Mouse (Mus musculus) liver, postnatal 0 days (tissue): ENCODE results near the gene Zbtb9. TPM values are rescaled to one million over a fixed set of nuclear protein-coding genes. Genes with fewer than 3 reads are reported as not detected.
A peak's percentile ranks its signal among the peaks of the same experiment; 100 is the strongest.

Experiments
- ATAC-seq: fragments of 200-750 bp; cut with Nextera tagmentation; 2 replicates; pipeline ENCODE4 v1.8.0; 2017; ENCODE audit warnings: mild to moderate bottlenecking, moderate library complexity
- DNase-seq: peaks from one replicate; pipeline ENCODE4 v3.0.0-alpha.2; 2016
- H3K27ac ChIP-seq: fragments of 300-500 bp; sonication (generic); 2 replicates; pipeline ENCODE4 v1.5.1; 2014; ENCODE audit warnings: antibody characterized with exemption, moderate library complexity, mild to moderate bottlenecking, low read depth
- H3K27me3 ChIP-seq: fragments of 300-500 bp; sonication (generic); 2 replicates; pipeline ENCODE4 v1.6.1; 2014; ENCODE audit warnings: low read length, control low read depth, mixed read lengths; ENCODE audit not compliant: insufficient read depth
- H3K36me3 ChIP-seq: fragments of 300-500 bp; sonication (generic); replicated peaks from 2 replicates; pipeline ENCODE4 v1.6.1; 2014; ENCODE audit warnings: mild to moderate bottlenecking, control low read depth, low read length, moderate library complexity, mixed read lengths; ENCODE audit not compliant: insufficient read depth
- H3K4me1 ChIP-seq: fragments of 300-500 bp; sonication (generic); 2 replicates; pipeline ENCODE4 v1.6.1; 2014; ENCODE audit warnings: antibody characterized with exemption, mild to moderate bottlenecking, control low read depth; ENCODE audit not compliant: insufficient read depth
- H3K4me2 ChIP-seq: fragments of 300-500 bp; sonication (generic); 2 replicates; pipeline ENCODE4 v1.6.1; 2014; ENCODE audit warnings: low read depth, mild to moderate bottlenecking, low read length, moderate library complexity, mixed read lengths
- H3K4me3 ChIP-seq: fragments of 300-500 bp; sonication (generic); 2 replicates; pipeline ENCODE4 v1.5.1; 2014; ENCODE audit warnings: low read depth, low read length
- H3K9ac ChIP-seq: fragments of 300-500 bp; sonication (generic); replicated peaks from 2 replicates; pipeline ENCODE4 v1.6.1; 2014; ENCODE audit warnings: mild to moderate bottlenecking, moderate library complexity
- H3K9me3 ChIP-seq: fragments of 300-500 bp; sonication (generic); 2 replicates; pipeline ENCODE4 v1.6.1; 2016; ENCODE audit warnings: mild to moderate bottlenecking, control low read depth, low read length, mixed read lengths
- CTCF ChIP-seq: sonication (generic); IDR thresholded peaks from 2 replicates; pipeline ENCODE4 v1.5.1; 2016; ENCODE audit warnings: antibody characterized with exemption, low read depth
- EP300 ChIP-seq: IDR thresholded peaks from 2 replicates; pipeline ENCODE4 v1.6.1; 2016; ENCODE audit warnings: antibody characterized with exemption, low read depth, mild to moderate bottlenecking
- WGBS: fragments of 180-500 bp; shearing (Covaris S2); extraction: QIAGEN DNeasy Blood & Tissue Kit; methylation state at CpG from one replicate; pipeline ENCODE4 v1.1.7; 2014; ENCODE audit not compliant: insufficient replicate concordance; 5-methylcytosine and 5-hydroxymethylcytosine counted together
- microRNA-seq: library from miRNA; unstranded; fragments of <30 nt; microRNA quantifications from one replicate; pipeline ENCODE4, GENCODE M21; 2016
- polyA plus RNA-seq: library from polyadenylated mRNA; unstranded; fragments of >200 nt; fragmentation: Nextera tagmentation; extraction: Ambion mirVana; gene quantifications from 2 replicates; pipeline ENCODE4 v1.2.1, GENCODE M21; 2015

Zbtb9 gene
- polyA plus RNA-seq, 1 experiment from 2014 or later = 4.4 TPM

DNA sequence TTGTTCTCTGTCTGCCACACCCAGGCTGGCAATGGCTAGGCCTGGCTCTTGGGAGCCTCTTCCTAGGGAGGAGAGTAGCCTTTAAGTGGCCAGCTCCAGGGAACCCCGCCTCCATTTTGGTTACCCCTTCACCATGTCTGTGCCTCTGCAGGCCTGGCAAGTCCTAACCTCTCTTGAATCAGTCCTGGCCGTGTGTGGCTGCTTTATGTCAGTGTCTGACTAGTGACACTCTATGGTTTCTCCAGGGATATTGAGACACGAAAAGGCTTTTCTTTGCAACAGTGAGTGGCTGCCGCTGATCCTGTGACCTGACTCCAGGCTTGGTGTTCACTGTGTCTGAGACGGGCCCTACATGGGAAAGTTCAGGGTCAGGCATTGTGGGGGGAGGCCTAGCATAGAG is 77.9 kb downstream of the Zbtb9 start:
- DNase-seq (no peak), ATAC-seq (no peak)
- TF ChIP-seq EP300 = no peak
- TF ChIP-seq CTCF = no peak
- Histone ChIP-seq H3K27me3 (no peaks in the 10 kb centered on the region), H3K9me3 (no peaks in the 10 kb centered on the region), H3K4me1 (peaks cover 3% of the 10 kb centered on the region; the same call in 1 of the 2 replicates), H3K4me3 (no peak overlapping the region), H3K27ac (no peak overlapping the region), H3K9ac (no peak overlapping the region), H3K4me2 (0 out of 2 replicates have a peak overlapping the region, but pooled peaks have one; percentile 63), H3K36me3 (no peaks in the 10 kb centered on the region)
- 62% methylated on average over 5 of the region's 5 CpGs for WGBS

DNA sequence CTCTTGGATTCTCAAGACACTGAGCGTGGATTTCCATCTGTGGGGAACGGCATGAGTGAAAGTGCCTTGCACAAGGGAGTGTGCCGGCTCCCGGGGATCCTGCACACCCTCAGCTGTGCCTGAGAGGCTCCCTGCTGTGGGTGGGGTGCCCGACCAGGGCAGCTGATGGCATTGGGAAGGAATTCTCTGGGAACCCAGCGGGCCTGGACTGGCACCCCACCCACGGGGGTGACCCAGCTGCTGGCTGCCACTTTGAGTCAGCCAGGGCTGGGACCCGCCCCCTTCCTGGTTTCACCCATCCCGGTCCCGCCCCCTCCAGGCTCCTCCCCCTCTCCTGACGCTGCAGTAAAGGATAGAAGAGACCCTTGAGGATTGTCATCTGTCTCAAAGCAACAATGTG is 78.5 kb downstream of the Zbtb9 start:
- no peak for TF ChIP-seq CTCF
- TF ChIP-seq EP300 = no peak
- DNase-seq (peak; percentile 79), ATAC-seq (peak; percentile 53)
- H3K27ac ChIP-seq = no peak overlapping the region
- H3K4me1 ChIP-seq = peaks cover 6% of the 10 kb centered on the region; the same call in 1 of the 2 replicates
- no peak overlapping the region; the same call in 1 of the 2 replicates for H3K9ac ChIP-seq
- 0 out of 2 replicates have a peak overlapping the region, but pooled peaks have one; percentile 6 for H3K4me3 ChIP-seq
- H3K4me2 ChIP-seq = peak overlapping the region; percentile 63
- H3K27me3 ChIP-seq = no peaks in the 10 kb centered on the region
- 24% methylated on average over 10 of the region's 11 CpGs for WGBS
- no peaks in the 10 kb centered on the region for H3K36me3 ChIP-seq
- no peaks in the 10 kb centered on the region for H3K9me3 ChIP-seq

DNA sequence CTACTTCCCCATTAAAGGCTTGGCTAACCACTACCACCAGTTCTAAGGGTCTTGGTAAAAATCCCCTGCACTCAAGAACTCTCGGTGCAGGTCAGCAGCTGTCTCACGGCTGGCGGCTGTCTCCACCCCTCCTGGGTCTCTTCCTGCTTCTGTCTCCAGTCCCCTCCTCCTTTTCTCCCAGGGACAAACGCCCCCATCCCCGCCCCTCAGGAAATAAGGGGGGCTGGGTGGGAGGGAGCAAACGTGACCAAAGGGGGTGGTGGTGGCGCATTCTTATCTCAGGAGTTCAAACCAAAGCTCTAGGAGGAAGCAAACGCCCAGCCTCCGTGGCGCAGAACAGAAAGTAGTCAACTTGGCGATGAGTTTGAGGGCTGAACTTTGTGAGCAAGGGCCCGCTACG is 83.2 kb downstream of the Zbtb9 start:
- Histone ChIP-seq H3K27ac (peak overlapping the region; percentile 84), H3K4me3 (peak overlapping the region; percentile 64), H3K4me2 (peak overlapping the region; percentile 98), H3K36me3 (no peaks in the 10 kb centered on the region), H3K4me1 (peaks cover 16% of the 10 kb centered on the region), H3K9ac (peak overlapping the region; percentile 46), H3K9me3 (no peaks in the 10 kb centered on the region), H3K27me3 (peaks cover 6% of the 10 kb centered on the region; the same call in 1 of the 2 replicates)
- TF ChIP-seq CTCF (no peak), EP300 (no peak)
- DNase-seq = peak; percentile 75
- peak; percentile 47 for ATAC-seq
- under 1% methylated on average over 13 of the region's 13 CpGs for WGBS

DNA sequence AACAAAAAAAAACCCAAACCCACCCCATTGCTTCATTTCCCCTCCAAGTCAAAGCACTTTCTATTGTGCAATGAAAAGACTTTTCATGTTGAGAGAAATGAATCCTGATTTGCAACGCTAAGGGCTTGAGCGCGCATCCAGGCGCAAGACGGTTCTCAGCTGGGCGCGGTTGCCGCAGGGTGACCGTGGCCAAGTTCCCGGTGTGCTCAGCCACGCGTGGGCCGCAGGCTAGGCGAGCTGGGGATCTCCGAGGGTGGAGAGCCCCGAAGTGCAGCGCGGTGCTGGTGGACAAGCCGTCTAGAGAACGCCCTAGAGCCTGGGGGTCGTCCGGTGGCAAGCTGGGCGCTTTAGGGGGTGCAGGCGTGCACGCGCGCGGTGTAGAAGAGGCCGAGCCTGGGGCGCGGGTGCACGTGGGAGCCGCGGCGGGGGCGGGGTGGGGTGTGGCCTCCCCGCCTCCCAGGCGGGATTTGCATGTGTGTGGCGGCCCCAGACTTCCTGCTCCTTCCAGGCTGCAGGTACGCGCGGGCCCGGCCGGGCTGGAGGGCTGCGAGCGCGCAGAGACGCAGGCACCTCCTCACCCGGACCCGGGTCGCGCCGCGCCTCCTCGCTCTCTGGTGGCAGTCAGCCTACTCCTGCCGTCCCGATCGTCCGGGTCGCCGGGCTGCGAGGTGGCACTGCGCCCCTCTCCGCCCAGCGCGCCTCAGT is 84.0 kb downstream of the Zbtb9 start, which contains the start of gene Itpr3:
Gene Itpr3 (plus strand): TSS at position 493 of the 705 bp plus-strand sequence.
- Histone ChIP-seq H3K4me2 (peak within 1 kb of the TSS; percentile 98), H3K4me1 (peaks cover 13% of the 10 kb centered on the region), H3K36me3 (no peaks in the 10 kb centered on the region), H3K9ac (peak within 1 kb of the TSS; percentile 64), H3K27ac (peak within 1 kb of the TSS; percentile 84), H3K4me3 (peak within 1 kb of the TSS; percentile 64), H3K27me3 (peaks cover 6% of the 10 kb centered on the region; the same call in 1 of the 2 replicates), H3K9me3 (no peaks in the 10 kb centered on the region)
- ATAC-seq (peak; percentile 79), DNase-seq (peak; percentile 79)
- WGBS = under 1% methylated on average over 54 of the region's 66 CpGs
- TF ChIP-seq CTCF (no peak), EP300 (no peak)

DNA sequence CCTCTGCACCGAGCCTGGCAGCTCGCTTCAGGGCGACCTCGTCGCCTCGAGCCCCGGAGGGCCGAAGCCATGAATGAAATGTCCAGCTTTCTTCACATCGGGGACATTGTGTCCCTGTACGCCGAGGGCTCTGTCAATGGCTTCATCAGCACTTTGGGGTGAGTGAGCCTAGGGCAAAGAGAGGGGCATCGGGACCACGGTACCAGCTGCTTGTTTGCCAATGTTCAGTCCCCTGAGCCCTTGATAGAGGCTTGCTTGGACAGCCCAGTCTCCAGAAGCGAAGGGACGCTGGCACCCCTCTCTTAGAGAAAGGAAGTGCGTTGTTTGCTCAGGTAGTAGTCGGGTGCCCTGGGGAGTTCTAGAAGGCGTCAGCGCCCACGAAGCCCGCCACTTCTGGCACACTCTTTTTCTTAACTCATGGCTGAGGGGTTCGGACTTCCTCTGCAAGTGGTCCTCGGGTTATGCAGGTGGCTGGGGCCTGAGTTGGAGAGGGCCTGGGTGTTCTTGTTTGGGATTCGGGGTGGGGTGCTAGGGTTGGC is 84.6 kb downstream of the Zbtb9 start:
- peak overlapping the region; percentile 64 for H3K9ac ChIP-seq
- H3K4me2 ChIP-seq = peak overlapping the region; percentile 98
- no peak for TF ChIP-seq CTCF
- TF ChIP-seq EP300 = no peak
- peak overlapping the region; percentile 64 for H3K4me3 ChIP-seq
- DNase-seq (no peak), ATAC-seq (no peak; the same call in 1 of the 2 replicates)
- peak overlapping the region; percentile 84; the same call in 1 of the 2 replicates for H3K27ac ChIP-seq
- WGBS = 2% methylated on average over 24 of the region's 24 CpGs
- H3K4me1 ChIP-seq = peaks cover 13% of the 10 kb centered on the region
- peaks cover 6% of the 10 kb centered on the region; the same call in 1 of the 2 replicates for H3K27me3 ChIP-seq
- H3K36me3 ChIP-seq = no peaks in the 10 kb centered on the region
- H3K9me3 ChIP-seq = no peaks in the 10 kb centered on the region

Small RNA genes within 50 kb of the gene (microRNA-seq; reads per million reads assigned to microRNA genes)
- gene Mir3083 (not detected), gene Mir6968 (not detected)

Other genes starting within 250 kb of the Zbtb9 start
- gene Bnip1, start 192.1 kb upstream of the Zbtb9 start, polyA plus RNA-seq = 18.6 and 19.7 TPM in 2 replicates
- gene Nkx2-5, start 128.2 kb upstream of the Zbtb9 start, polyA plus RNA-seq = not detected in 2 replicates
- 1.6 and 2.7 TPM in 2 replicates for gene Kifc5b, start 56.1 kb upstream of the Zbtb9 start, polyA plus RNA-seq
- gene Phf1, start 40.1 kb upstream of the Zbtb9 start, polyA plus RNA-seq = 2.5 and 2.7 TPM in 2 replicates
- gene Cuta, start 33.6 kb upstream of the Zbtb9 start, polyA plus RNA-seq = 83.4 and 87.1 TPM in 2 replicates
- 0.19 and 0.33 TPM in 2 replicates for gene Syngap1, start 31.9 kb upstream of the Zbtb9 start, polyA plus RNA-seq
- 2.7 and 2.9 TPM in 2 replicates for gene Bak1, start 55.8 kb downstream of the Zbtb9 start, polyA plus RNA-seq
- gene Itpr3, start 84.1 kb downstream of the Zbtb9 start, polyA plus RNA-seq = 0.36 and 0.45 TPM in 2 replicates
- 101 and 107 TPM in 2 replicates for gene Uqcc2, start 160.7 kb downstream of the Zbtb9 start, polyA plus RNA-seq
- gene Ip6k3, start 194.6 kb downstream of the Zbtb9 start, polyA plus RNA-seq = 0.06 and 0.34 TPM in 2 replicates
- 4.7 and 5.2 TPM in 2 replicates for gene Lemd2, start 231.3 kb downstream of the Zbtb9 start, polyA plus RNA-seq